Mouse (Mus musculus) embryonic facial prominence, embryonic 13.5 days (tissue): ENCODE results near the gene Cebpzos. TPM values are rescaled to one million over a fixed set of nuclear protein-coding genes. Genes with fewer than 3 reads are reported as not detected.

Experiments used
- ATAC-seq: fragments of 200-750 bp; cut with Nextera tagmentation; 2 replicates; pipeline ENCODE4 v1.8.0; 2017; ENCODE audit warnings: low read depth; ENCODE audit not compliant: insufficient number of reproducible peaks, insufficient read depth, low FRiP score, low TSS enrichment
- H3K27ac ChIP-seq: fragments of 300-500 bp; sonication (generic); 2 replicates; pipeline ENCODE4 v1.5.1; 2015; ENCODE audit warnings: moderate library complexity, mild to moderate bottlenecking, inconsistent platforms
- H3K27me3 ChIP-seq: fragments of 300-500 bp; sonication (generic); 2 replicates; pipeline ENCODE4 v1.6.1; 2015; ENCODE audit warnings: mild to moderate bottlenecking, inconsistent platforms
- H3K36me3 ChIP-seq: fragments of 300-500 bp; sonication (generic); 2 replicates; pipeline ENCODE4 v1.6.1; 2015; ENCODE audit warnings: mild to moderate bottlenecking, inconsistent platforms
- H3K4me1 ChIP-seq: fragments of 300-500 bp; sonication (generic); 2 replicates; pipeline ENCODE4 v1.6.1; 2015; ENCODE audit warnings: inconsistent platforms
- H3K4me2 ChIP-seq: fragments of 300-500 bp; sonication (generic); 2 replicates; pipeline ENCODE4 v1.6.1; 2015; ENCODE audit warnings: moderate library complexity, mild to moderate bottlenecking, inconsistent platforms
- H3K4me3 ChIP-seq: fragments of 300-500 bp; sonication (generic); 2 replicates; pipeline ENCODE4 v1.5.1; 2015; ENCODE audit warnings: mild to moderate bottlenecking, inconsistent platforms
- H3K9ac ChIP-seq: fragments of 300-500 bp; sonication (generic); 2 replicates; pipeline ENCODE4 v1.6.1; 2015; ENCODE audit warnings: mild to moderate bottlenecking, inconsistent platforms
- H3K9me3 ChIP-seq: fragments of 300-500 bp; sonication (generic); 2 replicates; pipeline ENCODE4 v1.6.1; 2016; ENCODE audit warnings: inconsistent platforms
- WGBS: fragments of 180-500 bp; shearing (Covaris S2); methylation state at CpG from one replicate; pipeline ENCODE4 v1.1.7; 2015; ENCODE audit warnings: mixed read lengths; 5-methylcytosine and 5-hydroxymethylcytosine counted together
- polyA plus RNA-seq: library from polyadenylated mRNA; unstranded; fragments of >200 nt; fragmentation: Nextera tagmentation; extraction: Ambion mirVana; gene quantifications from 2 replicates; pipeline ENCODE4 v1.2.1, GENCODE M21; 2015

The Cebpzos gene
- polyA plus RNA-seq = 119 and 125 TPM in 2 replicates

- Histone ChIP-seq H3K4me2 (peak within 1 kb of the TSS; percentile 64), H3K9me3 (no peaks in the 10 kb centered on the region), H3K4me1 (peaks cover 16% of the 10 kb centered on the region), H3K9ac (peak within 1 kb of the TSS; percentile 87), H3K27me3 (no peaks in the 10 kb centered on the region), H3K4me3 (peak within 1 kb of the TSS; percentile 70), H3K36me3 (peaks cover 28% of the 10 kb centered on the region), H3K27ac (peak within 1 kb of the TSS; percentile 87)
- peak; percentile 91 for ATAC-seq
- 0% methylated on average over 37 of the region's 37 CpGs for WGBS
Measured at GRCm38 (mm10) chr17:78916369-78916813, at the start of gene Cebpzos. Cebpzos (plus strand) TSS chr17:78916500.

- Histone ChIP-seq H3K4me1 (no peaks in the 10 kb centered on the region), H3K36me3 (peaks cover 36% of the 10 kb centered on the region), H3K4me2 (no peak overlapping the region), H3K9me3 (no peaks in the 10 kb centered on the region), H3K27me3 (no peaks in the 10 kb centered on the region), H3K4me3 (no peak overlapping the region), H3K9ac (no peak overlapping the region), H3K27ac (no peak overlapping the region)
- no peak for ATAC-seq
- 90% methylated on average over 6 of the region's 6 CpGs for WGBS
Measured at GRCm38 (mm10) chr17:78873886-78874285, 42.4 kb upstream of the Cebpzos start.

GRCm38 (mm10) chr17:78881878-78882304, 34.4 kb upstream of the Cebpzos start:
- Histone ChIP-seq H3K27ac (peak overlapping the region; percentile 72), H3K4me2 (peak overlapping the region; percentile 67), H3K27me3 (no peaks in the 10 kb centered on the region), H3K9me3 (no peaks in the 10 kb centered on the region), H3K4me1 (peaks cover 8% of the 10 kb centered on the region), H3K9ac (peak overlapping the region; percentile 80), H3K4me3 (peak overlapping the region; percentile 55), H3K36me3 (peaks cover 13% of the 10 kb centered on the region)
- WGBS = 18% methylated on average over 4 of the region's 7 CpGs
- ATAC-seq = peak; percentile 33; the same call in 1 of the 2 replicates

- H3K4me2 ChIP-seq = peak within 1 kb of the TSS; percentile 67
- H3K4me1 ChIP-seq = peaks cover 8% of the 10 kb centered on the region
- H3K36me3 ChIP-seq = peaks cover 7% of the 10 kb centered on the region
- H3K4me3 ChIP-seq = peak within 1 kb of the TSS; percentile 55
- no peaks in the 10 kb centered on the region for H3K27me3 ChIP-seq
- H3K9ac ChIP-seq = peak within 1 kb of the TSS; percentile 80
- no peaks in the 10 kb centered on the region for H3K9me3 ChIP-seq
- 1% methylated on average over 28 of the region's 28 CpGs for WGBS
- peak; percentile 90 for ATAC-seq
- H3K27ac ChIP-seq = peak within 1 kb of the TSS; percentile 72
Measured at GRCm38 (mm10) chr17:78882401-78883112, 33.7 kb upstream of the Cebpzos start, which contains the start of gene Eif2ak2. Eif2ak2 (minus strand) TSS chr17:78882573.

- Histone ChIP-seq H3K4me3 (no peak overlapping the region), H3K27ac (no peak overlapping the region), H3K9me3 (no peaks in the 10 kb centered on the region), H3K36me3 (peaks cover under 1% of the 10 kb centered on the region; the same call in 1 of the 2 replicates), H3K9ac (no peak overlapping the region), H3K4me2 (0 out of 2 replicates have a peak overlapping the region, but pooled peaks have one; percentile 67), H3K4me1 (peaks cover 8% of the 10 kb centered on the region), H3K27me3 (no peaks in the 10 kb centered on the region)
- WGBS = 92% methylated on average over 4 of the region's 4 CpGs
- ATAC-seq = no peak
Measured at GRCm38 (mm10) chr17:78883291-78883690, 33.0 kb upstream of the Cebpzos start.

- Histone ChIP-seq H3K4me1 (peaks cover 8% of the 10 kb centered on the region), H3K4me2 (no peak overlapping the region), H3K4me3 (no peak overlapping the region), H3K36me3 (no peaks in the 10 kb centered on the region), H3K27ac (no peak overlapping the region), H3K27me3 (no peaks in the 10 kb centered on the region), H3K9ac (no peak overlapping the region), H3K9me3 (no peaks in the 10 kb centered on the region)
- ATAC-seq = no peak
- 79% methylated on average over 5 of the region's 5 CpGs for WGBS
Measured at GRCm38 (mm10) chr17:78885286-78886065, 30.8 kb upstream of the Cebpzos start.

GRCm38 (mm10) chr17:78888554-78888953, 27.7 kb upstream of the Cebpzos start:
- Histone ChIP-seq H3K4me3 (no peak overlapping the region), H3K27ac (no peak overlapping the region), H3K36me3 (no peaks in the 10 kb centered on the region), H3K4me1 (no peaks in the 10 kb centered on the region), H3K4me2 (no peak overlapping the region), H3K9me3 (no peaks in the 10 kb centered on the region), H3K27me3 (no peaks in the 10 kb centered on the region), H3K9ac (no peak overlapping the region)
- ATAC-seq = no peak
- 85% methylated on average over 4 of the region's 4 CpGs for WGBS

GRCm38 (mm10) chr17:78889184-78889583, 27.1 kb upstream of the Cebpzos start:
- H3K36me3 ChIP-seq = no peaks in the 10 kb centered on the region
- H3K4me3 ChIP-seq = no peak overlapping the region
- 26% methylated on average over 3 of the region's 3 CpGs for whole genome bisulfite sequencing
- no peaks in the 10 kb centered on the region for H3K4me1 ChIP-seq
- no peak overlapping the region for H3K4me2 ChIP-seq
- H3K27me3 ChIP-seq = no peaks in the 10 kb centered on the region
- no peak overlapping the region for H3K9ac ChIP-seq
- no peak for ATAC-seq
- no peaks in the 10 kb centered on the region for H3K9me3 ChIP-seq
- H3K27ac ChIP-seq = no peak overlapping the region

GRCm38 (mm10) chr17:78891020-78891419, 25.3 kb upstream of the Cebpzos start:
- Histone ChIP-seq H3K9ac (no peak overlapping the region), H3K27ac (no peak overlapping the region), H3K4me1 (peaks cover 10% of the 10 kb centered on the region; the same call in 1 of the 2 replicates), H3K4me3 (no peak overlapping the region), H3K9me3 (no peaks in the 10 kb centered on the region), H3K4me2 (no peak overlapping the region), H3K36me3 (no peaks in the 10 kb centered on the region), H3K27me3 (no peaks in the 10 kb centered on the region)
- WGBS = 80% methylated on average over 9 of the region's 9 CpGs
- no peak for ATAC-seq

GRCm38 (mm10) chr17:78894991-78895390, 21.3 kb upstream of the Cebpzos start:
- peak overlapping the region; percentile 25; the same call in 1 of the 2 replicates for H3K4me3 ChIP-seq
- WGBS = 74% methylated on average over 7 of the region's 7 CpGs
- peak overlapping the region; percentile 54 for H3K4me2 ChIP-seq

GRCm38 (mm10) chr17:78895394-78895793, 20.9 kb upstream of the Cebpzos start:
- peak; percentile 33; the same call in 1 of the 2 replicates for ATAC-seq
- Histone ChIP-seq H3K4me1 (peaks cover 10% of the 10 kb centered on the region; the same call in 1 of the 2 replicates), H3K27me3 (no peaks in the 10 kb centered on the region; the same call in 1 of the 2 replicates), H3K36me3 (no peaks in the 10 kb centered on the region), H3K4me2 (peak overlapping the region; percentile 54), H3K9ac (peak overlapping the region; percentile 37; the same call in 1 of the 2 replicates), H3K27ac (peak overlapping the region; percentile 64; the same call in 1 of the 2 replicates), H3K9me3 (no peaks in the 10 kb centered on the region), H3K4me3 (peak overlapping the region; percentile 25)
- 14% methylated on average over 8 of the region's 8 CpGs for WGBS

More at GRCm38 (mm10) chr17:78894991-78895390, 21.3 kb upstream of the Cebpzos start:
- Histone ChIP-seq H3K9me3 (no peaks in the 10 kb centered on the region), H3K9ac (peak overlapping the region; percentile 37; the same call in 1 of the 2 replicates), H3K36me3 (no peaks in the 10 kb centered on the region), H3K4me1 (peaks cover 10% of the 10 kb centered on the region; the same call in 1 of the 2 replicates), H3K27ac (peak overlapping the region; percentile 64; the same call in 1 of the 2 replicates), H3K27me3 (no peaks in the 10 kb centered on the region; the same call in 1 of the 2 replicates)
- no peak for ATAC-seq
